Mouse (Mus musculus): ENCODE measurements around the gene H2-Q6. TPM values are rescaled to one million over a fixed set of nuclear protein-coding genes. Genes with fewer than 3 reads are reported as not detected.
"Not testable (repeated sequence)": the region's sequence is repeated elsewhere in the genome, so short reads cannot be mapped to it uniquely, and the experiment has no call there.

The H2-Q6 gene
- polyA plus RNA-seq, 1 experiment from 2014 or later, result 0.57 TPM

DNA sequence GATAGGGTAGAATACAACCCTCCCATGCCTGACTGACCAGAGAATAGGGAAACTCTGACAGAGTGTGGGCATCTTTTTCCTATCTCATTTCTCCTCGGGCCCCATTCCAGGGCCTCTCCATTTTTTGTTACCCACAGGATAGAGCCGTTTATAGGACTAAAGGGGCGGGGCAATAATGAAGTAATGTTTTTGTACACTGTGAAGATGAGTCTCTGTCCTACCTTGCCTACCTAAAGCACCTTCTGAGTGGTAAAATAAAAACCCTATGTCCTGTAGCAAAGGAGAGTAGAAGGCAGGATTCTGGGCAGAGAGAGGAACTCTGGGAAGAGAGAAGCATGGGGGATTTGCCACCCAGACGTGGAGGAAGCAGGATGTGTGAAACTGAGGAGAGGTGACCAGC is 5.1 kb upstream of the H2-Q6 start:
- not testable (repeated sequence) for H3K4me3 ChIP-seq; ATAC-seq (ENCODE audit: insufficient number of reproducible peaks, low FRiP score)
- WGBS, result 60% methylated on average over 4 of the region's 4 CpGs

DNA sequence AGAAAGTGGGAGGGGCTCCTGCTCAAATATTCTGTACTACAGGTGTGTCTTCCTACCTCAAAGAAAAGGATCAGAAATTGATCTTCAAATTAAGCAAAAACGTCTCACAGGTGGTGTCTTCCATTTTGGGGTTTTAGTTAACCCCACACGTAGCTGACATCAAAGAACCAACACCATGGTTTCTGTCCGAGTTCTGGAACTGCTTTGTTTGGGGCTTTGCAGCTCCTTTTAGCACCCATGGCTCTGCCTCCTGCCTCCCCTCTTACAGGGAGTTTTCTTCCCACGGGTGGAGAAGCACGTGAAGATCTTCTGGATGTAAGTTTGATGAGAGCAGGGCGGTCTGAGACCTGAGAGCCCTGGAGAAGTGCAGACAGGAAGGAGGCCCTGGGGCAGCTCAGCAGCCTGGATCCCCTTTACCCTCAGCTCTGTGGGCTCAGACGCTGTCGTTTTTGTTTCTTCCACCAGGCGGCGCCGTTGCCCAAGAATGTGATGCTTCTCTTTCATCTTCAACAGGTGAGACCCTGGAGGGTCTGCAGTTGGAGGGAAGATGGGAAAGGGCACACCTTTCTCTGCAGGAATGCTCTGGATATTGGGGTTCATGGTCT is 4.3 kb upstream of the H2-Q6 start:
- H3K9ac ChIP-seq; H3K9me3 ChIP-seq (replicated peaks); H3K4me2 ChIP-seq; H3K4me1 ChIP-seq (replicated peaks); H3K36me3 ChIP-seq; H3K4me3 ChIP-seq; H3K27ac ChIP-seq (ENCODE audit: poor library complexity, severe bottlenecking); ATAC-seq (ENCODE audit: insufficient number of reproducible peaks, low FRiP score): not testable (repeated sequence)
- 12% methylated on average over 11 of the region's 11 CpGs for WGBS
- H3K27me3 ChIP-seq (replicated peaks), result peaks cover 43% of the 10 kb centered on the region

More for the DNA sequence above, 5.1 kb upstream of the H2-Q6 start:
- peaks cover 37% of the 10 kb centered on the region for H3K27me3 ChIP-seq (replicated peaks)
- not testable (repeated sequence) for H3K9ac ChIP-seq; H3K27ac ChIP-seq (ENCODE audit: poor library complexity, severe bottlenecking); H3K4me2 ChIP-seq; H3K36me3 ChIP-seq; H3K4me1 ChIP-seq (replicated peaks); H3K9me3 ChIP-seq (replicated peaks)

DNA sequence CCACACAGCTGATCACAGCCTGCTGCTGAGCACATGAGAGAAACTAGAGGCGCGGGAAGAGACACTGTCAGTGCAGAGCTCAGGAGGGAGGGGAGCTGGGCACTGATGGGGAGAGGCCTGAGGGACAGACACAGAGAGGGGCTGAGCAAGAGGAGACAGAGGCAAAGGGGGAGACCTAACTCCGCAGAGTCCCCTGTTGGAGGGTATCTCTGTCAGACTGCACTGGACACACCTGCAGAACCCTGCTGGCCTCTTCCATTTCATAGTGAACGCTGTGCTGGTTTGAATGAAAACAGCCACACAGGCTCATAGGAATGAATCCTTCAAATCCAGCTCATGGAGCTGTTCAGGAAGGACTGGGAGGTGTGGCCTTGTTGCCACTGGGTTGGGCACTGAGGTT is 3.3 kb upstream of the H2-Q6 start:
- not testable (repeated sequence) for H3K9me3 ChIP-seq (replicated peaks); H3K27ac ChIP-seq (ENCODE audit: poor library complexity, severe bottlenecking); H3K4me1 ChIP-seq (replicated peaks); H3K9ac ChIP-seq; H3K36me3 ChIP-seq; H3K4me2 ChIP-seq; H3K4me3 ChIP-seq; ATAC-seq (ENCODE audit: insufficient number of reproducible peaks, low FRiP score)
- H3K27me3 ChIP-seq (replicated peaks), result peaks cover 53% of the 10 kb centered on the region
- 82% methylated on average over 4 of the region's 4 CpGs for WGBS

DNA sequence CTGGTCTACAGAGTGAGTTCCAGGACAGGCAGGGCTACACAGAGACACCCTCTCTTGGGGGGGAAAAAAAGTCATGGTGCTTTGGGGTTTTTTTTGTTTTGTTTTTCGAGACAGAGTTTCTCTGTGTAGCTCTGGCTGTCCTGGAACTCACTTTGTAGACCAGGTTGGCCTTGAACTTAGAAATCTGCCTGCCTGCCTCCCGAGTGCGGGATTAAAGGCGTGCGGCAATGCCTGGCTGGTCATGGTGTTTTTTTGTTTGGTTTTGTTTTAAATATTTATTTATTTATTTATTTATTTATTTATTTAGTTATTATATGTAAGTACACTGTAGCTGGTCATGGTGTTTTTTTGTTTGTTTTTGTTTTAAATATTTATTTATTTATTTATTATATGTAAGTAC is 2.3 kb upstream of the H2-Q6 start:
- not testable (repeated sequence) for H3K36me3 ChIP-seq; ATAC-seq (ENCODE audit: insufficient number of reproducible peaks, low FRiP score); H3K27ac ChIP-seq (ENCODE audit: poor library complexity, severe bottlenecking); H3K9ac ChIP-seq; H3K4me2 ChIP-seq; H3K4me3 ChIP-seq; H3K4me1 ChIP-seq (replicated peaks); H3K9me3 ChIP-seq (replicated peaks)
- 85% methylated on average over 5 of the region's 5 CpGs for WGBS
- peaks cover 55% of the 10 kb centered on the region for H3K27me3 ChIP-seq (replicated peaks)

DNA sequence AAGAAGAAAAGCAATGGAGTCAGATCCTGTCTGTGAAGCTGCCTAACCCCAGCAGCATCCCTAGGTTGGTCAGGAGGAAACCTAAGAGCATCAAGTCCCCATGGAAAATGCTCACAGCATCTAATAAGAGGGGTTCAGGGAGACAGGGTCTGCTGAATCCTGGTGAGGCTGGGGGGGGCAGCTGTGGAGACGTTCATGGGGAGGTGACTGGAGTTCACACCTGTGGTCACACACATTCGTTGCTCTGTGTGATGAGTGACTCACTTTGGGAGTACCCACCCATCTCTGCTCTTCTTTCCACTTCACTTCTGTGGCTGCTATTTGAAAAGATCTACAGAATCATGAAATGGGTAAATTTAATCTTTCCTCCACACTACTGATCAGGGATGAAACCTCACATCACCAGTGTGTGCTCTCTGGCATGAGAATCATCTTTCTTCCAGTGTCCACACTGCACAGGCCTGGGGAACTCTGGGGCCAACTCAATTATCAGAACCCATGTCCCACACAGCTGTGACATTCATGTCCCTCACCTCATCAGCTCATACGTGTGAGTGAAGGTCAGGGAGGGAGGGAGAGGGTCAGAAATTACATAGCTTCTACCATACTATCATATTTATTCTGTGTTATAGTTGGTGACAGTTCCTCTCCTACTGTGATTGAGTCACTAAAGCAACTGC is 1.4 kb upstream of the H2-Q6 start:
- not testable (repeated sequence) for H3K4me3 ChIP-seq; ATAC-seq (ENCODE audit: insufficient number of reproducible peaks, low FRiP score); H3K4me2 ChIP-seq; H3K9me3 ChIP-seq (replicated peaks); H3K9ac ChIP-seq; H3K27ac ChIP-seq (ENCODE audit: poor library complexity, severe bottlenecking); H3K4me1 ChIP-seq (replicated peaks); H3K36me3 ChIP-seq
- peaks cover 56% of the 10 kb centered on the region for H3K27me3 ChIP-seq (replicated peaks)
- 55% methylated on average over 3 of the region's 3 CpGs for WGBS

DNA sequence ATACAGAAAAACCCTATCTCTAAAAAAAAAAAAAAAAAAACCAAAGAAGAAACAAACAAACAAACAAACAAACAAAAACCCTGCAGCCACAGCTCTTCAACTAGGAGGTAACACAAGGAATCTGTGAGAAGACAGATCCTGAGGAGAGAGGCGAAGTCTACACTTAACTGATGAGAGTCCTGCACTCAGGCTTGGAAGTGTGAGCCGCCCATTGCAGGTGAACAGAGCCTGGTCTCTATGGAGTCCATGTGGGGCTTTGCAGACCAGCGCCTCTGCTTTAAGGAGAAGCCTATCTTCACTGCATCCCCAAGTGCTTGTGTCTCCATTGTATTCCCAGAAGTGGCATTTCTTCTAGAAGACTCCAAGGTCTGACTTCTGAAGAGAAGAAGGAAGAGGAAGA is 544 bp upstream of the H2-Q6 start:
- H3K27me3 ChIP-seq (replicated peaks), result peaks cover 54% of the 10 kb centered on the region
- not testable (repeated sequence) for H3K4me3 ChIP-seq; ATAC-seq (ENCODE audit: insufficient number of reproducible peaks, low FRiP score); H3K27ac ChIP-seq (ENCODE audit: poor library complexity, severe bottlenecking); H3K9me3 ChIP-seq (replicated peaks); H3K36me3 ChIP-seq; H3K9ac ChIP-seq; H3K4me1 ChIP-seq (replicated peaks); H3K4me2 ChIP-seq
- WGBS, result 65% methylated on average over 3 of the region's 3 CpGs

DNA sequence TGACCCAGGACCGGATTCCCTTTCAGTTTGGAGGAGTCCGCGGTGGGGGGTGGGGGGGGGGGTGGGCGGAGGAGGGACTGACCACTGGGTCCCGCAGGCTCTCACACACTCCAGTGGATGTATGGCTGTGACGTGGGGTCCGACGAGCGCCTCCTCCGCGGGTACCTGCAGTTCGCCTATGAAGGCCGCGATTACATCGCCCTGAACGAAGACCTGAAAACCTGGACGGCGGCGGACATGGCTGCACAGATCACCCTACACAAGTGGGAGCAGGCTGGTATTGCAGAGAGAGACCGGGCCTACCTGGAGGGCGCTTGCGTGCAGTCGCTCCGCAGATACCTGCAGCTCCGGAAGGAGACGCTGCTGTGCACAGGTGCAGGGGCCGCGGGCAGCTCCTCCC is 824 bp downstream of the H2-Q6 start:
- ATAC-seq (ENCODE audit: insufficient number of reproducible peaks, low FRiP score); H3K4me1 ChIP-seq (replicated peaks); H3K27ac ChIP-seq (ENCODE audit: poor library complexity, severe bottlenecking); H3K9me3 ChIP-seq (replicated peaks); H3K36me3 ChIP-seq: not testable (repeated sequence)
- WGBS, result 13% methylated on average over 28 of the region's 28 CpGs
- Histone ChIP-seq H3K27me3 (replicated peaks) (peaks cover 54% of the 10 kb centered on the region), H3K4me3 (peak overlapping the region; percentile 36), H3K9ac (peak overlapping the region; percentile 29; the same call in 1 of the 2 replicates), H3K4me2 (peak overlapping the region; percentile 61)

DNA sequence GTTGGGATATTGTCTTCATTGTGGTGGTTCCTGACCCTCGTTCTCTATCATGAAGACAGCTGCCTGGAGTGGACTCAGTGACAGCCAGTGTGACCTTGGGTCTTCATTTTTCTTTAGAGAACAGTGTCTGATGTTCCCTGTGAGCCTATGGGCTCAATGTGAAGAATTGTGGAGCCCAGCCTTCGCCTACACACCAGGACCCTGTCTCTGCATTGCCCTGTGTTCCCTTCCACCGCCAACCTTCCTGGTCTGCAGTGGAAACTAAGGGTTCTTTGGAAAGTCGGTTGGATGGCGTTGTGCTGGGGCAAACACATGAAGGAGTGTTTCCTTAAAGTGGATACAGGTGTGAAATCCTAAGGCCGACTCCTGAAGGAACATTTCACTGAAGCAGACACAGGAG is 4.2 kb downstream of the H2-Q6 start:
- H3K4me2 ChIP-seq; H3K4me1 ChIP-seq (replicated peaks); H3K9me3 ChIP-seq (replicated peaks); H3K36me3 ChIP-seq; H3K27ac ChIP-seq (ENCODE audit: poor library complexity, severe bottlenecking); H3K4me3 ChIP-seq; ATAC-seq (ENCODE audit: insufficient number of reproducible peaks, low FRiP score); H3K9ac ChIP-seq: not testable (repeated sequence)
- peaks cover 44% of the 10 kb centered on the region for H3K27me3 ChIP-seq (replicated peaks)
- 77% methylated on average over 6 of the region's 6 CpGs for WGBS

DNA sequence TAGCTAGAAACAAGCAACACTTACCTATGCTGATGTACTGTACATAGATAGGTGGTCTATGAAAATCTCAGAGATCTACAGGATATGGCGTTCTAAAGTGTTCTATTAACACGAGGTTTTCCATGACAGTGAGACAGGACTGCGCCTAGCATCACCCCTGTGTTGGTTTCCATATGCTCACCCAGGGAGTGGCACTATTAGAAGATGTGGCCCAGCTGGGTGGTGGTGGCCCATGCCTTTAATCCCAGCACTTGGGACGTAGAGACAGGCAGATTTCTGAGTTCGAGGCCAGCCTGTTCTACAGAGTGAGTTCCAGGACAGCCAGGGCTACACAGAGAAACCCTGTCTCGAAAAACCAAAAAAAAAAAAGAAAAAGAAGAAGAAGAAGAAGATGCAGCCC is 6.0 kb downstream of the H2-Q6 start:
- H3K9me3 ChIP-seq (replicated peaks), result not testable (repeated sequence)

DNA sequence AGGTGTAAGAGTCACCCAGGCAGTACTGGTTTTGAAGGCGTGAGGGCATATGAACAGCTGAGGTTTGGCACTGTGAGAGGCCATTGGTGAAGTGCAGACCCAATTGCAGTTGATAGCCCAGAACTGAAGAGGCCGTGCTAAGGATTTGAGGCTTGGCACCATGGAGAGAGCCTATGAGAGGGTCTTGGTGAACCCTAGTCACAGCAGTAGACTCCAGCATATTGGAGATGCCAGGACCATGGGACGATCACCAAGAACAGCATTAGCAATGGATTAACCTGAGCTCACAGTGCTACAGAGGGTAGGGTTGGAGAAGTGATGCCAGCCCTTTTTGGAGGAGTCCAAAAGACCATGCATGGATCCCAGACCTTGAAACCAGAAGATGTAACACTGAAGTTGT is 7.5 kb downstream of the H2-Q6 start:
- not testable (repeated sequence) for H3K9ac ChIP-seq; H3K4me1 ChIP-seq (replicated peaks); H3K9me3 ChIP-seq (replicated peaks); H3K4me2 ChIP-seq; ATAC-seq (ENCODE audit: insufficient number of reproducible peaks, low FRiP score); H3K27ac ChIP-seq (ENCODE audit: poor library complexity, severe bottlenecking); H3K4me3 ChIP-seq; H3K36me3 ChIP-seq
- WGBS, result 72% methylated on average over 3 of the region's 3 CpGs
- peaks cover 33% of the 10 kb centered on the region for H3K27me3 ChIP-seq (replicated peaks)

More for the DNA sequence above, 6.0 kb downstream of the H2-Q6 start:
- not testable (repeated sequence) for ATAC-seq (ENCODE audit: insufficient number of reproducible peaks, low FRiP score); H3K36me3 ChIP-seq; H3K9ac ChIP-seq; H3K4me2 ChIP-seq; H3K4me3 ChIP-seq; H3K4me1 ChIP-seq (replicated peaks); H3K27ac ChIP-seq (ENCODE audit: poor library complexity, severe bottlenecking)
- 76% methylated on average over 6 of the region's 6 CpGs for WGBS
- peaks cover 37% of the 10 kb centered on the region for H3K27me3 ChIP-seq (replicated peaks)

DNA sequence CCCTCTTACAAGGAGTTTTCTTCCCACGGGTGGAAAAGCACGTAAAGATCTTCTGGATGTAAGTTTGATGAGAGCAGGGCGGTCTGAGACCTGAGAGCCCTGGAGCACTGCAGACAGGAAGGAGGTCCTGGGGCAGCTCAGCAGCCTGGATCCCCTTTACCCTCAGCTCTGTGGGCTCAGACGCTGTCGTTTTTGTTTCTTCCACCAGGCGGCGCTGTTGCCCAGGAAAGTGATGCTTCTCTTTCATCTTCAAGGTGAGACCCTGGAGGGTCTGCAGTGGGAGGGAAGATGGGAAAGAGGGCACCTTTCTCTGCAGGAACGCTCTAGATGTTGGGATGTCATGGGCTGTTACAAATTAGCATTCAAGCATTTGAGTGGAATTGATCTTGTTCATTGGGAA is 10.2 kb downstream of the H2-Q6 start:
- H3K27me3 ChIP-seq (replicated peaks), result peaks cover 40% of the 10 kb centered on the region
- not testable (repeated sequence) for H3K4me1 ChIP-seq (replicated peaks); H3K27ac ChIP-seq (ENCODE audit: poor library complexity, severe bottlenecking); H3K4me2 ChIP-seq; H3K36me3 ChIP-seq; H3K9me3 ChIP-seq (replicated peaks); H3K4me3 ChIP-seq; ATAC-seq (ENCODE audit: insufficient number of reproducible peaks, low FRiP score); H3K9ac ChIP-seq
- 6% methylated on average over 8 of the region's 8 CpGs for WGBS

DNA sequence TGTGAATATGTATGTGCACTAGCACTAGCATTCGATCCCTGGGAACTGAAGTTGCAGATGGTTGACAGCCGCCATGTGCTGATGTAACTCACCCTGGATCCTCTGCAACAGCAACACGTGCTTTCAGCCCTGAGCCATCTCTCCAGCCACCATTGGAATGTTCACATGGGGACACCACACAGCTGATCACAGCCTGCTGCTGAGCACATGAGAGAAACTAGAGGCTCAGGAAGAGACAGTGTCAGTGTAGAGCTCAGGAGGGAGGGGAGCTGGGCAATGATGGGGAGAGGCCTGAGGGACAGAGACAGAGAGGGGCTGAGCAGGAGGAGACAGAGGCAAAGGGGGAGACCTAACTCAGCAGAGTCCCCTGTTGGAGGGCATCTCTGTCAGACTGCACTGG is 10.9 kb downstream of the H2-Q6 start:
- H3K27ac ChIP-seq (ENCODE audit: poor library complexity, severe bottlenecking); H3K4me3 ChIP-seq; H3K9me3 ChIP-seq (replicated peaks); ATAC-seq (ENCODE audit: insufficient number of reproducible peaks, low FRiP score); H3K9ac ChIP-seq; H3K4me1 ChIP-seq (replicated peaks); H3K36me3 ChIP-seq; H3K4me2 ChIP-seq: not testable (repeated sequence)
- WGBS, result 73% methylated on average over 3 of the region's 3 CpGs
- H3K27me3 ChIP-seq (replicated peaks), result peaks cover 46% of the 10 kb centered on the region

Data from heart, embryonic 12.5 days (tissue).